Mouse (Mus musculus): ENCODE measurements around the gene Primpol. TPM values are rescaled to one million over a fixed set of nuclear protein-coding genes. Genes with fewer than 3 reads are reported as not detected.

Primpol gene
- polyA plus RNA-seq, 1 experiment from 2014 or later = 7.1 TPM

GRCm38 (mm10) chr8:46562333-46562732 is 54.7 kb downstream of the Primpol start:
- no peaks in the 10 kb centered on the region for H3K79me2 ChIP-seq (ENCODE audit: inconsistent target)
- H3K36me3 ChIP-seq (ENCODE audit: inconsistent target) = peaks cover 11% of the 10 kb centered on the region
- 96% methylated on average over 16 of the region's 16 CpGs for WGBS (ENCODE audit: missing documents)
- H3K4me3 ChIP-seq (ENCODE audit: inconsistent target) = no peak overlapping the region
- H3K27ac ChIP-seq = no peak overlapping the region

- Histone ChIP-seq H3K27ac (no peak overlapping the region), H3K79me2 (ENCODE audit: inconsistent target) (peaks cover 7% of the 10 kb centered on the region; the same call in 1 of the 2 replicates), H3K36me3 (ENCODE audit: inconsistent target) (peaks cover 17% of the 10 kb centered on the region), H3K4me3 (ENCODE audit: inconsistent target) (no peak overlapping the region)
- 39% methylated on average over 6 of the region's 6 CpGs for WGBS (ENCODE audit: missing documents)
Observed at GRCm38 (mm10) chr8:46559428-46559827, 57.6 kb downstream of the Primpol start.

GRCm38 (mm10) chr8:46552441-46552765 is 64.6 kb downstream of the Primpol start:
- WGBS (ENCODE audit: missing documents) = 3% methylated on average over 10 of the region's 10 CpGs
- peaks cover 24% of the 10 kb centered on the region for H3K79me2 ChIP-seq (ENCODE audit: inconsistent target)
- H3K27ac ChIP-seq = peak overlapping the region; percentile 81
- peaks cover 6% of the 10 kb centered on the region; the same call in 1 of the 2 replicates for H3K36me3 ChIP-seq (ENCODE audit: inconsistent target)
- H3K4me3 ChIP-seq (ENCODE audit: inconsistent target) = peak overlapping the region; percentile 85

- Histone ChIP-seq H3K4me3 (ENCODE audit: inconsistent target) (peak within 1 kb of the TSS; percentile 85), H3K36me3 (ENCODE audit: inconsistent target) (peaks cover 6% of the 10 kb centered on the region; the same call in 1 of the 2 replicates), H3K27ac (peak within 1 kb of the TSS; percentile 81), H3K79me2 (ENCODE audit: inconsistent target) (peaks cover 24% of the 10 kb centered on the region)
- under 1% methylated on average over 50 of the region's 50 CpGs for WGBS (ENCODE audit: missing documents)
Observed at GRCm38 (mm10) chr8:46551615-46552440, 65.2 kb downstream of the Primpol start, which contains the start of gene Cenpu. TSS of gene Cenpu (plus strand) at chr8:46552028.

- WGBS (ENCODE audit: missing documents) = 49% methylated on average over 4 of the region's 4 CpGs
- H3K36me3 ChIP-seq (ENCODE audit: inconsistent target) = peaks cover 5% of the 10 kb centered on the region; the same call in 1 of the 2 replicates
- H3K27ac ChIP-seq = peak overlapping the region; percentile 81
- H3K79me2 ChIP-seq (ENCODE audit: inconsistent target) = peaks cover 24% of the 10 kb centered on the region
- peak overlapping the region; percentile 85 for H3K4me3 ChIP-seq (ENCODE audit: inconsistent target)
Observed at GRCm38 (mm10) chr8:46551029-46551428, 66.0 kb downstream of the Primpol start.

GRCm38 (mm10) chr8:46550058-46550457 is 67.0 kb downstream of the Primpol start:
- H3K36me3 ChIP-seq (ENCODE audit: inconsistent target) = no peaks in the 10 kb centered on the region
- H3K27ac ChIP-seq = no peak overlapping the region
- 64% methylated on average over 8 of the region's 8 CpGs for WGBS (ENCODE audit: missing documents)
- peaks cover 22% of the 10 kb centered on the region for H3K79me2 ChIP-seq (ENCODE audit: inconsistent target)
- no peak overlapping the region for H3K4me3 ChIP-seq (ENCODE audit: inconsistent target)

- no peak overlapping the region for H3K4me3 ChIP-seq (ENCODE audit: inconsistent target)
- no peaks in the 10 kb centered on the region for H3K36me3 ChIP-seq (ENCODE audit: inconsistent target)
- no peak overlapping the region for H3K27ac ChIP-seq
- H3K79me2 ChIP-seq (ENCODE audit: inconsistent target) = no peaks in the 10 kb centered on the region
- 23% methylated on average over 4 of the region's 4 CpGs for WGBS (ENCODE audit: missing documents)
Observed at GRCm38 (mm10) chr8:46547245-46547644, 69.8 kb downstream of the Primpol start.

GRCm38 (mm10) chr8:46546431-46547176 is 70.4 kb downstream of the Primpol start:
- no peaks in the 10 kb centered on the region for H3K36me3 ChIP-seq (ENCODE audit: inconsistent target)
- WGBS (ENCODE audit: missing documents) = 33% methylated on average over 11 of the region's 11 CpGs
- H3K4me3 ChIP-seq (ENCODE audit: inconsistent target) = no peak overlapping the region
- H3K79me2 ChIP-seq (ENCODE audit: inconsistent target) = no peaks in the 10 kb centered on the region
- H3K27ac ChIP-seq = no peak overlapping the region

GRCm38 (mm10) chr8:46545854-46546253 is 71.2 kb downstream of the Primpol start:
- 83% methylated on average over 4 of the region's 5 CpGs for WGBS (ENCODE audit: missing documents)
- Histone ChIP-seq H3K36me3 (ENCODE audit: inconsistent target) (no peaks in the 10 kb centered on the region), H3K79me2 (ENCODE audit: inconsistent target) (no peaks in the 10 kb centered on the region), H3K4me3 (ENCODE audit: inconsistent target) (no peak overlapping the region), H3K27ac (no peak overlapping the region)

- H3K79me2 ChIP-seq (ENCODE audit: inconsistent target) = no peaks in the 10 kb centered on the region
- H3K4me3 ChIP-seq (ENCODE audit: inconsistent target) = no peak overlapping the region
- no peak overlapping the region for H3K27ac ChIP-seq
- WGBS (ENCODE audit: missing documents) = 75% methylated on average over 6 of the region's 6 CpGs
- H3K36me3 ChIP-seq (ENCODE audit: inconsistent target) = no peaks in the 10 kb centered on the region
Observed at GRCm38 (mm10) chr8:46543662-46544061, 73.3 kb downstream of the Primpol start.

GRCm38 (mm10) chr8:46543191-46543590 is 73.8 kb downstream of the Primpol start:
- 69% methylated on average over 7 of the region's 7 CpGs for WGBS (ENCODE audit: missing documents)

GRCm38 (mm10) chr8:46539701-46540100 is 77.3 kb downstream of the Primpol start:
- Histone ChIP-seq H3K79me2 (ENCODE audit: inconsistent target) (no peaks in the 10 kb centered on the region), H3K36me3 (ENCODE audit: inconsistent target) (peaks cover 14% of the 10 kb centered on the region), H3K4me3 (ENCODE audit: inconsistent target) (no peak overlapping the region), H3K27ac (no peak overlapping the region)
- WGBS (ENCODE audit: missing documents) = 80% methylated on average over 5 of the region's 5 CpGs

More at GRCm38 (mm10) chr8:46543191-46543590, 73.8 kb downstream of the Primpol start:
- H3K4me3 ChIP-seq (ENCODE audit: inconsistent target) = no peak overlapping the region
- H3K36me3 ChIP-seq (ENCODE audit: inconsistent target) = no peaks in the 10 kb centered on the region
- H3K27ac ChIP-seq = no peak overlapping the region
- H3K79me2 ChIP-seq (ENCODE audit: inconsistent target) = no peaks in the 10 kb centered on the region

- Histone ChIP-seq H3K4me3 (ENCODE audit: inconsistent target) (no peak overlapping the region), H3K27ac (no peak overlapping the region), H3K79me2 (ENCODE audit: inconsistent target) (no peaks in the 10 kb centered on the region), H3K36me3 (ENCODE audit: inconsistent target) (peaks cover 48% of the 10 kb centered on the region)
- WGBS (ENCODE audit: missing documents) = 11% methylated on average over 7 of the region's 7 CpGs
Observed at GRCm38 (mm10) chr8:46533926-46534325, 83.1 kb downstream of the Primpol start.

- Histone ChIP-seq H3K4me3 (ENCODE audit: inconsistent target) (no peak overlapping the region), H3K79me2 (ENCODE audit: inconsistent target) (no peaks in the 10 kb centered on the region), H3K36me3 (ENCODE audit: inconsistent target) (peaks cover 57% of the 10 kb centered on the region), H3K27ac (no peak overlapping the region)
- WGBS (ENCODE audit: missing documents) = 86% methylated on average over 4 of the region's 4 CpGs
Observed at GRCm38 (mm10) chr8:46530541-46530940, 86.5 kb downstream of the Primpol start.

- no peak overlapping the region for H3K27ac ChIP-seq
Observed at GRCm38 (mm10) chr8:46529508-46529907, 87.5 kb downstream of the Primpol start.

More at GRCm38 (mm10) chr8:46529508-46529907, 87.5 kb downstream of the Primpol start:
- Histone ChIP-seq H3K4me3 (ENCODE audit: inconsistent target) (no peak overlapping the region), H3K36me3 (ENCODE audit: inconsistent target) (peaks cover 55% of the 10 kb centered on the region; the same call in 1 of the 2 replicates), H3K79me2 (ENCODE audit: inconsistent target) (no peaks in the 10 kb centered on the region)
- 96% methylated on average over 3 of the region's 4 CpGs for WGBS (ENCODE audit: missing documents)

Data from macrophage (primary cell).